23 mouse cellular contexts compared by ENCODE assay signal in the genomic region with DNA sequence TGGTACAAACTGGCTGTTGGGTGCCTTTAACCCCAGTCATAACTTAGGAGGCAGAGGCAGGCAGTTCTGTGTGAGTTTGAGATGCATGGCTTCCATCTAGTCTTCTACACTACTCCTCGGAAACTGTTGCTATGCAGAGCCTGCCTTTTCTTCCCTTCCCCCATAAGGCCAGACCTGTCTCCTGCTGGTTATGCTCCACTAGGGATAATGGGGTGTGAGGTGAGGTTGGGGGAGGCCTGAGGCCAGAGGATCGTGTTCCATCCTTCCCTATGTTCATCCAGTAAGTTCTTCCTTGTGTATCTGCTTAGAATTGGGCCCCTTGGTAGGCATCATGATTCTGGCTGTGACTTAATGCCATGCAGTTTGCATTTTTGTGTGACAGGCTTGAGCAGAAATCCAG.
"Had no signal": no experiment of that assay in that cellular context is flagged by ENCODE, and none has a peak within 500 bp of the region (broad histone marks: within the 10 kb centered on the region; RNA-seq: fewer than 3 reads in every experiment).

No protein-coding gene starts in this region.

- H3K4me3 ChIP-seq: limb, embryonic 10.5 days; limb, embryonic 13.5 days; liver, embryonic 12.5 days; liver, embryonic 15.5 days; lung, embryonic 15.5 days; megakaryocyte, embryonic 14.5 days; neural tube, embryonic 12.5 days; neural tube, embryonic 15.5 days had no signal

- ATAC-seq: intestine, embryonic 16.5 days; liver, embryonic 12.5 days had no signal

- H3K4me2 ChIP-seq: limb, embryonic 13.5 days; liver, embryonic 12.5 days; liver, embryonic 15.5 days; lung, embryonic 15.5 days; midbrain, embryonic 11.5 days; neural tube, embryonic 12.5 days; neural tube, embryonic 15.5 days had no signal

- H3K36me3 ChIP-seq: neural tube, embryonic 15.5 days had no signal

- DNase-seq: kidney, adult 18-20 months; liver; lung, adult 18-20 months; lung, postnatal 10 days; lung, postnatal 36 days; midbrain, embryonic 14.5 days; right cerebral cortex, adult 18-20 months; right cerebral cortex, postnatal 14 days; right cerebral cortex, postnatal 4 days; thymus, adult 2 months; thymus, postnatal 14 days; thymus, postnatal 4 days had no signal

- H3K4me1 ChIP-seq: limb, embryonic 10.5 days; liver, embryonic 15.5 days had no signal

- H3K27ac ChIP-seq: limb, embryonic 10.5 days; limb, embryonic 13.5 days; liver, embryonic 12.5 days; liver, embryonic 15.5 days; lung, embryonic 15.5 days; neural tube, embryonic 12.5 days; neural tube, embryonic 15.5 days; stomach, postnatal 0 days had no signal

- H3K27me3 ChIP-seq: limb, embryonic 13.5 days; liver, embryonic 12.5 days; liver, embryonic 15.5 days; lung, embryonic 15.5 days; megakaryocyte, embryonic 14.5 days; neural tube, embryonic 12.5 days; neural tube, embryonic 15.5 days had no signal

- H3K9ac ChIP-seq: limb, embryonic 13.5 days; liver, embryonic 12.5 days; liver, embryonic 15.5 days; lung, embryonic 15.5 days; neural tube, embryonic 12.5 days; neural tube, embryonic 15.5 days had no signal

- H3K9me3 ChIP-seq: limb, embryonic 10.5 days; limb, embryonic 13.5 days; liver, embryonic 12.5 days; liver, embryonic 15.5 days; lung, embryonic 15.5 days; megakaryocyte, embryonic 14.5 days; neural tube, embryonic 12.5 days; neural tube, embryonic 15.5 days had no signal
